Mouse (Mus musculus) layer of hippocampus, postnatal 10 days (tissue): ENCODE data around the gene Fgfr2. TPM values are rescaled to one million over a fixed set of nuclear protein-coding genes. Genes with fewer than 3 reads are reported as not detected.
"Not testable (repeated sequence)": the region's sequence is repeated elsewhere in the genome, so short reads cannot be mapped to it uniquely, and the experiment has no call there.

ENCODE experiments used
- DNase-seq, 2 experiments: peaks; one replicate each; pipeline ENCODE4 v3.0.0; 2021; ENCODE audit warnings: low spot score in 2 of 2
- total RNA-seq, 2 experiments: library from RNA; stranded (reverse); gene quantifications; 2 replicates each; pipeline ENCODE4 v1.2.3; 2021

Fgfr2 gene
- total RNA-seq, 2 experiments from 2014 or later, result 35.6 to 48.3 TPM

GRCm38 (mm10) chr7:131187996-131188395, 1935.2 kb downstream of the Fgfr2 start:
- DNase-seq, result no peak

GRCm38 (mm10) chr7:131187047-131187446, 1936.1 kb downstream of the Fgfr2 start:
- no peak for DNase-seq

- DNase-seq, result no peak
These were observed 1938.8 kb downstream of the Fgfr2 start for GRCm38 (mm10) chr7:131184339-131184738.

- DNase-seq, result peak; percentile 20 to 50
These were observed 1940.5 kb downstream of the Fgfr2 start for GRCm38 (mm10) chr7:131182685-131183084.

- peak; percentile 9 to 19 for DNase-seq
These were observed 1949.0 kb downstream of the Fgfr2 start, which contains the start of gene 5430419D17Rik for GRCm38 (mm10) chr7:131174121-131174520. Gene 5430419D17Rik (plus strand): TSS chr7:131174402.

GRCm38 (mm10) chr7:131169099-131169498, 1954.1 kb downstream of the Fgfr2 start:
- DNase-seq, result no peak

GRCm38 (mm10) chr7:131167771-131168170, 1955.4 kb downstream of the Fgfr2 start:
- DNase-seq, result no peak

- no peak for DNase-seq
These were observed 1960.9 kb downstream of the Fgfr2 start for GRCm38 (mm10) chr7:131162251-131162650.

- no peak for DNase-seq
These were observed 1970.1 kb downstream of the Fgfr2 start for GRCm38 (mm10) chr7:131153044-131153443.

GRCm38 (mm10) chr7:131150179-131150578, 1973.0 kb downstream of the Fgfr2 start:
- DNase-seq, result no peak

- DNase-seq, result no peak
These were observed 1976.9 kb downstream of the Fgfr2 start, which contains the start of gene 4933402N03Rik for GRCm38 (mm10) chr7:131146214-131146613. Gene 4933402N03Rik (minus strand): TSS chr7:131146314.

GRCm38 (mm10) chr7:131133181-131133580, 1990.0 kb downstream of the Fgfr2 start:
- no peak for DNase-seq

- no peak for DNase-seq
These were observed 1993.1 kb downstream of the Fgfr2 start for GRCm38 (mm10) chr7:131130021-131130420.

GRCm38 (mm10) chr7:131122210-131122807, 2000.8 kb downstream of the Fgfr2 start:
- peak; percentile 13 to 23 for DNase-seq

GRCm38 (mm10) chr7:131114434-131114833, 2008.7 kb downstream of the Fgfr2 start:
- DNase-seq, result no peak

- no peak for DNase-seq
These were observed 2009.5 kb downstream of the Fgfr2 start for GRCm38 (mm10) chr7:131113676-131114075.

GRCm38 (mm10) chr7:131112486-131112885, 2010.7 kb downstream of the Fgfr2 start:
- peak; percentile 79 to 84 for DNase-seq

GRCm38 (mm10) chr7:131082403-131082802, 2040.7 kb downstream of the Fgfr2 start:
- not testable (repeated sequence) for DNase-seq

GRCm38 (mm10) chr7:131075956-131076355, 2047.2 kb downstream of the Fgfr2 start:
- DNase-seq, result peak; percentile 35 to 53

GRCm38 (mm10) chr7:131074098-131074497, 2049.1 kb downstream of the Fgfr2 start:
- DNase-seq, result not testable (repeated sequence)

- not testable (repeated sequence) for DNase-seq
These were observed 2049.7 kb downstream of the Fgfr2 start for GRCm38 (mm10) chr7:131073476-131073875.

GRCm38 (mm10) chr7:131068191-131068590, 2055.0 kb downstream of the Fgfr2 start:
- DNase-seq, result peak; percentile 46 to 52

GRCm38 (mm10) chr7:131062541-131062940, 2060.6 kb downstream of the Fgfr2 start:
- no peak for DNase-seq
